Mouse (Mus musculus) retina, postnatal 1 day (tissue): ENCODE measurements at regions not wholly inside any gene's neighbourhood (a gene's known extent, or its start where the extent isn't known, plus 50 kb on each side); places are given as distances from the start of the nearest gene placed in this dataset.

Experiments used
- DNase-seq: peaks from one replicate; pipeline ENCODE4 v3.0.0-alpha.2; 2012

DNA sequence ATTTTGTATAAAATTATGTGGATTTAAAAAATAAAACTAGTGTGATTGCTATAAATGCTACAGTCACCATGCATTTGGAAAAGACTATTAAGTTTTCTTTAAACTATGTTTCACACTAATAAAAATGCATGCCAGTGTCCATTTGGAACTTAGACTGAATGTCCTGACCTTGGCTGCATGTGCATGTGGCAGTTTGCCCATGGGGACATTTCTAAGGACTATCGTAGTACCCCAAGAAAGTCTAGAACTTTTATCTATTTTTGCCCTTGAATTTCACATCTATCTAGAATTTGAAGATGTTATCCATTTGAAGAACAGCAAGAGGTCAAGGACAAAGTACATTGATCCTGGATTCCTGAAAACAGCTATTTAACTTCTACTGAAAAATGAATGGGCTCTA, 745.9 kb downstream of the Tmem182 start:
- DNase-seq = no peak

DNA sequence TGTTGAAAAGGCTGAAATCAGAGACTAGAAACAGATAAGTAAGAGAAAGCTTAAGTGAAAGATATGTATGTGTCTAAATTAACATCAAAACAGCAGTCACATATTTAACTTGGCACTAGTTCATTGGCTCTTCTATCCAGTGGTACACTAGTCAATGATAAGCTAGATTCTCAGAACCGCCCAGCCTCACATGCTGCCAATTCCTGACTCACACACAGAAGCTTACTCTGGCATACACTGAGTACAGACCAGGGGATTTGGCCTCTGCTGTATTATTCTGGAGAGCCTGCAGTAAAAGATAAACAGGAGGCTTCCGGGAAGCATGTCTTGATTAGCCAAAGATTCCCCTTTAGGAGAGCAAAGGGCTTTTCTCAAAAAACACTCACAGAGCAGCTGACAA, 750.2 kb downstream of the Tmem182 start:
- no peak for DNase-seq

DNA sequence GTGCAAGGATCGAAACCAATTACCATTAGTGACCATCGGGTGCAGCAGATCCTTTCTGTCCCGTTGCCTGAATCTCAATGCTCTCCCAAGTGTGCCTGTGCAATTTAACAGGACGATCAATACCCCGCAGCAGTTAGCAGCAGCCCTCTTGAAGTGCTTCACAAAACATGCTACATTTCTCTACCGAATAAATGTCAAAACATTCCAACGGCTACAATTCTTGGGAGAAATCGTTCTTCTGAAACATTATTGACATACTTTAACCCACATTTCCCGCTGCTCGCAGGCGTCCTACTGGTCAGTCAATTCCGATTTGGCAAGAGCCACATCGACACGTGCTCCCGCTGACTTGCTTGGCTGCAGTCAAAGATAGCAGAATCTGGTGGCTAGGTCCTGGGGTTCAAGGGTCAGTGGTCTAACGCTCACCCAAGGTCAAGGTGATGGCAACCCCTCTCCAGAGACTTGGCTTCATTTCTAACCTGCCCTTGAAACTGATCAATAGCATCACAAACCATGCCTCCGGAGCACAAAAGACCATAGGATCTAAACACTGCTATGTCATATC, 753.8 kb downstream of the Tmem182 start:
- DNase-seq = peak; percentile 50

DNA sequence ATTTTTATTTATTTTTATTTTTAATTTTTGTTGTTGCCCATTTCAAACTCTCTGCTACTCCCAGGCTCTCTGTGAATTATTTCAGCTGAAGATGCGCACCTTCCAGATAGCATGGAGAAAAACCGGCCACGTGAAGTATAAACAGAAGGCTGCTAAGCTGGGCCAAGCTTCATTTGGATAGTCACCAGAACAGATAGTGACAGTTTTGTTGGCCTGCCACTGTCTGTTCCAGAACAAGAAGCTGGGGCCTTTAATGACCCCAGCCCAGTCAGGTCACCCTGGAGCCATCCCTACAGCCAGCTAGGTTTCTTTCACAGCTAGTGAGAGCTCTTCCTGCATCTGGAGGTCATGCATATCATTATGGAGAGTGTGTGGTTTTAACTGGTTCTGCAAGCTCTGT, 754.6 kb downstream of the Tmem182 start:
- DNase-seq = peak; percentile 12

DNA sequence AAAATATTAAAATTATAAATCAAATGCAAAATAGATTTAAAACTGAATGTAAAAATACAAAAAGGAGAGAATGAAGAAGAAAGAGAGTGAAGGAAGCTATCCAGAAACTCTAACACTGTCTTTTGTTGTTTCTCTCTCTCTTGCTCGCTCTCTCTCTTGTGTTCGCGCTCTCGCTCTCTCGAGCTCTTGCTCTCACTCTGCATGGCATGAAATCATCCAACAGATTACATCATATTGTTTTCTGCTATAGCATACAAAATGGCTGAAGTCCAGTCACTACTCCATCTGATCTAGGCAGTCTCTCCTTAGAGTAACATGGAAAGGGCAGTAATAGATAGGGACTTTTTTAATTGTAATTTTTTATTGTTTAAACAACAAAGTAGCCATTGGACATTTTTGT, 798.1 kb downstream of the Tmem182 start:
- no peak for DNase-seq

DNA sequence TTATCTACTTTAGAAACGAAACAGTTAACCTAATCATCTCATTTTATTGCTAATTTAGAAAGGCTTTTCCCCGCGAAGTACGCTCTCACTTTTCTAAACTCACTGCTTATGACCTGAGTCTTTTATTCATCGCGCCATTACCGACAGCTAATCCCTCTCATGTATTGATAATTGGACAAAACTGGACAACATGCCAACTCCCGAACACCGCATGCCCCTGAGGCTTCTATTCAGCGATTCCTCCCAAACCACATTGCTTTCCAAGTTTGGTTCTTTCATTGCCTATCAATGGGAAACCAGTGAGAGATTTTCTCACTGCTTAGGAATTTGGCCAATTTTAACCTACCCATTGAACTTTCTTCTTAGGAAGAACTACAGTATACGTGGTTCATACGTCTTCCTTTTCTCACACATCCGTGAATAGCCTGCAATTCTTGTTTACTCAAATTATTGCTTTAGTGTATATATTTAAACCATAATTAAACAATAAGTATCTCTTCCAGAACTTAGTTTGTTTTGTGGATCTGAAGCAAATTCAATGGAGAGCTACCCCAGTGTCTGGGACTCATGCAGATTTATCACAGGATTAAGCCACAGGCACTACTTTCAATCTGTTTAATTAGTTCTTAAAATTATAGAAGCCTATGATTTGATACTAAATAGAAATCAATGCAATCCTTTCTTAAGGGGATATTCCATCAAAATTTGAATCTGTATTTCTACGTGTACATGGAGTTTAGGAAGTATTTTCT, 799.8 kb downstream of the Tmem182 start:
- DNase-seq = no peak

DNA sequence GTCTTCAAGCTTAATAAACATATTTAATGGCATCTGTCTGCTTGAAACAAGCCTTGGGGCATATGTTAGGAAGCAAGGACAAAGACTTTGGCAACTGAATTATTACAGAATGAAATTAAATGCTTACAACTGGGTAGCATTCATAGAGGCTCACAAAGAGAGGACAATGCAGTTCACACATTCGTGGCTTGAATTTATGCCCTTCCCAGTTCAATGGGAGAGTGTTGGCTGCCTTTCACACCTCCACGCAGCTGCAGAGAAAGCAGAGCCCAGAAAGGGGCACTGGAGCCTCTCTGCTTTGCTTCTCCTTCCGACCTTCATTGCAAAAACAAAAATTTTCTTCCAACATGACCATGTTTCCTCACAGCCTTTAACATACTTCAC, 800.3 kb downstream of the Tmem182 start:
- no peak for DNase-seq

DNA sequence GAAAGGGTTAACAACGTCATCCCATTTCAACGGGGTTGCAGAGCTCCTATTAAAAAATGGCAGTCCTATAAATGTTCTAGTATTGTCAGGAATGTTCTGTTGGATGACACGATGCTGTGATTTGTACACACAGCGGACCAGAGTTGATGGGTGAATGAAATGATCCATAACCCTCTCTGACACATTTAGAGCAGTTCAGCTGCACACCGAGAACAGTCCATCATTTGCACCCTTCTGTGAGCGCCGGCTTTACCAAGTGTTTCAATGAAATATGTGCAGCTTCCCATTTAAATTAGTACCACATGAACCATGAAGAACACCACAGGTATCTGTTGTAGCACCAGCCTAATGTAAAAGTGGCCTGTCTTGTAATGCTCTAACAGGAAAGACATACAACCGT, 805.4 kb downstream of the Tmem182 start:
- no peak for DNase-seq

DNA sequence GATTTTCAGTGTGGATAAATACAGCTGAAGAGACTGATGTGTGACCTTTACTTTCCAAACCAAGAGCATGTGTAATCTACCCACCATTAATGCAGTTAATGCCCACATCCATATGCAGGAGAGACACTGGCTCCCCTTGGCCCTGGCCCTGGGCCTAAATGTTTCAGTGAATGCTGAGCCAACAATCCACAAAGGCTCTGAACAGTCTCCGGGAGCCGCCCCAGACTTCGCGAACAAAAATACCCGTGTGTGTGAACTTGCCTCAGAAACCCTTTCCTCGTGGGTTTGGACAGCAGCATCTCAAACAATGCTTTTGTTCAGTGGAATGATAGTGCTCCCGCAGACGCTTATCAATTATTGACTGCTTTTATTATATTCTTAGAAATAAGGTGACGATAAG, 846.4 kb downstream of the Tmem182 start:
- peak; percentile 33 for DNase-seq

DNA sequence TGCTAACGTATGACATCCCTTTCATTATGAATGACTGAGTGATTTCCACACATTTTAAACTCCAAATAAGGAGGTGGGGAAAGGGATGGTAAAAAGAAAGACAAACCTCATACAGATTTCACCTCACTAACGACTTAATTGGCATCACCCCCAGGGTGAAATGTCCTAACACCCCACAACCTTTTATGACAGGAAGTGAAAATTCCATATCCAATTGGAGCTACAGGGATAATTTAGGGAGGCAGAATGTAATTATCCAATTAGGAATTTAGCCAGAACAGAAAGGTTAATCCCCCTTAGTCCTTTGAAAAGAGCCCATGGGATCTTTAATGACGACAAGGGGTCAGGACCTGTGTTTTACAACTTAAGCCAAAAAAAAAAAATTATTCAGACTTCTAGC, 846.8 kb downstream of the Tmem182 start:
- no peak for DNase-seq

DNA sequence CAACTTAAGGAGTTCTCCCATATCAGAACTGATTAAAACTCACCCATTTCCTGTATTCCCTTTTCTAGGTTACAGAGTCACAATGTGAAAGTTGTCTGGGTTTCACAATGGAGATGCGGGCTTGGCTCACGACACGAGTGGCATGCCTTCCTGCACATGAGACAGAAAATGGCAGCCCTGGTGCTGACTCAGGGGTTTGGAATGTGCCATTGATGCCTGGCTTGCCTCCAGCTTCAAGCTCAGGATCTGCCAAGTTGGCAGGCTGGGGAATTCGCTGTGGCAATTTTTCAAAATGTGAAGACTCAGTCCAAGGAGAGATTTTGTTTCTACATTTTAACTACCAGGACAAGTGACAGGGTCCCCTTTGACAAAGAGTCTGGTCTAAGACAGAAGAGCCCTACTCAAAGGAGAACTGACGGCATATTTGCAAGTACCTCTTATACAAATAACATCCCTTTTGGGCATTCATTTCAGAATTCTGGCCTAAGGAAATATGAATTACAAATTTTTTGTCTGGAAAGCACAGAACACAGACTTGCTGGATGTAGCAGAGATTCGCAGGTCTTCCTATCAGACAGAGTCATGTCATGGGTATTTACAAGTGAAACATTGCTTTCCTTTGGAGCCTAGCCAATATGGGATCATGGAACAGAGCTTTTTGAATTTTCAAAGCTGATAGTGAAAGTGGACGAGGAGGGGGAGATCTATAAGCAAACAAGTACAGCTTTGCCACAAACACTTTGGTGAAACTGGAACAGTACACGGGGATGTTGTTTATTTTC, 847.4 kb downstream of the Tmem182 start:
- DNase-seq = peak; percentile 79

DNA sequence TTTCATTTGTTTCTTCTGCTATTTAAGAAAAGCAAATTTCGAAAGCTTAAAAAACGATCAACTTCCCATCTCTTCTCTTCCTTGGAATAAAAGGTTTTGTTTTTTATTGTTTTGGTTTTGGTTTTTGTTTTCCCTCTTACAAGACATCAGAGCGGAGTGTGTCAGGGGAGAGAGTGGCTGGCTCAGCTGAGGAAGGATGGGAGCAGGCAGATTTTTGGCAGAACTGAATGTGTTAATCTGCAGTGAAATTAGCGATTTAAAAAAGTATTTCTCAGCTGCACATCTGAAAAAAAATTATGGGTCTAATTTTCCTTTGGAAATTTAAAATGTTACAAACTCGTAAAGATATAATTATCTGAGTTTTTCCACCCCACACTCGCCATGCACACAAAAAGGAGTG, 868.7 kb downstream of the Tmem182 start:
- DNase-seq = no peak

DNA sequence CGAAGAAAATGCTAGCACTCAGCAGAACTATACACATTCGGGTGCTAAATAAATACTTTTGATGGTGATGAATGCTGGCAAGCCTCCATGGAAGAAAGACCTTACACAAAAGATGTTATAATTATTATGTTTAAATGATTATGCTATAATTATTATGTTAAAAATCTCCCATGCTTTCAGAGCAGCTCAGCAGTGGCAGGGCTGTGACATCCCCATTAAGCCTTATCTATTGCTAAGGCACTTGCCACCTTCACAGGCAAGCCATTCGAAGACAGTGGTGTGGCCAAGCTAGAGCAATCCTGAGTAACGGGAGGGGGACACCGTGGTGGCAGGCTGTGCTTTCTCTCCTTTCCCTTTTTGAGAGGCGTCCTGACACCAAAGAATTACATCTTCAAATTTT, 869.9 kb downstream of the Tmem182 start:
- DNase-seq = peak; percentile 34

DNA sequence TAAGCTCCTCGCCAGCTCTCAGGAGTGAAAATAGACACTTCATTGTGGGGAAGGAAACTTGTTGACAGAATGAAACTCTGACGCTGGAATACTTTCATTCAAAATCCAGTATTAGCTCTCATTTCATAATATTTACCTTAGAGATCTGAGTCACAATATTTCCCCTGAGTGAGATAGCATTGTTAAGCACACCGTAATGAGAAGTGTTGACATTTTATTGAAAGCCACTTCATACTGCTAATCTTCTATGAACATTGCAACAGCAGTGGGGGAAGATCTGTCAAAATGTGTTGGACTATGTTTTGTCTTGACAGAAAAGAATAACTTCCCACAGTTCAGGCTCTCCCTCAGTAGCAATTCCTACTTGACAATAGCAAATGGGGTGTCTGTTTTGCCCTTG, 900.3 kb downstream of the Tmem182 start:
- DNase-seq = no peak

DNA sequence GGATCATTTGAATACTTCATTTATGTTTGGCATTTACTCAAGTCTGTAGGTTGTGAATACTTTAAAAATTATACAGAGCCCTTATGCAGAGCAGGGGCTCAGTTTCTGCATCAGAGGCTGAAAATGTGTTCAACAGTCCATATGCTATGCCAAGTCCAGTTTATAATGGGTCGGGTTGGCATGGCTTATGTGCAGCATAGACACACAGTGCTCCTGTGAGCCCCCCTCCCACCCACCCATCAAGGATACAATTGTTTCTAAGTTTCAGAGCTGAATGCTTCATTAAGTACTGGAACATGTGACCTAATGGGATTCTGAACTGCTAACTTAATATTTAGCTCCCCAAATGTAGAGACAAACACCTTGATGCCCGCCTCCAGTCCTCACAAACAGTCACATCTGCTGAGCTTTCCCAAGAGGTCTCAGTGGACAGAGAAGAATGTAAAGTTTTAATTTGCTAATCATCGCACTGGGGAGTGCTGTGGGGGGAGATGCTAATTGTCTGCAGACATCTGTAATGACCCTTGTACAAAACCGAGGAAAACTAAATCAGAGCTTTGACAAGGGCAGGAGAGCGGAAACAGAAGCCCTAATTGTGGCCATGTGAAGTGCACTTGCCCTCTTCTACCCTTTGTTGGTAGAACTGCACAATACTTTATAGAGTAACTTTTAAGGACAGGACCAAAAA, 937.4 kb downstream of the Tmem182 start:
- DNase-seq = peak; percentile 88

DNA sequence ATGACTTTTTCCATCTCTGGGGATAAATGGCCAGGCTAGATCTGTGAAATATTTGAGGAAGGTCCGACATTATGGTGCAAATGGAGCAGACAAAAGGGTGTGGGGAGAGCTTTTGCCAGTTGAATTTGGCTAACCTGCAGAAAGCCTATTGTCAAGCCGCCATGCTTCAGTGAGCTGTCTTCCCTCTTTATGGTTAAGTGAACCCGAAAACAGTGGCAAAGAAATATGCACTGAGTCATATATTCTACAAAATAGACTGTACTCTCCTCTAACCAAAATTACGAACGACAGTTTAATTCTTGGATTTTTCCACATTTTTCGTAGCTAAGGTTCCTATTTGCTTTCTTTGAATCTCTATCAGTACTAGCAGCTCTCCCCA, 937.9 kb downstream of the Tmem182 start:
- peak; percentile 81 for DNase-seq

DNA sequence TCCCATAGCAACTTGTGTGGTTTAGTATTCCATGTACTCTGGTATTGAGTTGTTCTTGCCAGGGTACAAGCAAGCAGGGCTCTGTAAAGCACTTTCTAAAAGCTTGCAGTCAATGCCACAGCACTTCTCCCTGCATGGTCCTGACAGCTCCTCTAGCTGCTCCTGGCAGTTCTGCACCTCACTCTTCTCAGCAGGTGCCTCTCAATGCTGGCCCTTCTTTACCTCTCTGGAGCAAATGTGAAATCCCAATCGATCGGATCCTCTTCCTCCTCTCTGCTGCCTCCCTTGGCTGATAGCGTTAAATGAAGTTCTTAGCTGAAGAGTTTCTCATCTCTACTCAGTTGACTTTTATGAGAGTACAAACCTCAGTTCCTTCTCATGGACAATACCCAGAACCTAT, 939.1 kb downstream of the Tmem182 start:
- DNase-seq = peak; percentile 33

DNA sequence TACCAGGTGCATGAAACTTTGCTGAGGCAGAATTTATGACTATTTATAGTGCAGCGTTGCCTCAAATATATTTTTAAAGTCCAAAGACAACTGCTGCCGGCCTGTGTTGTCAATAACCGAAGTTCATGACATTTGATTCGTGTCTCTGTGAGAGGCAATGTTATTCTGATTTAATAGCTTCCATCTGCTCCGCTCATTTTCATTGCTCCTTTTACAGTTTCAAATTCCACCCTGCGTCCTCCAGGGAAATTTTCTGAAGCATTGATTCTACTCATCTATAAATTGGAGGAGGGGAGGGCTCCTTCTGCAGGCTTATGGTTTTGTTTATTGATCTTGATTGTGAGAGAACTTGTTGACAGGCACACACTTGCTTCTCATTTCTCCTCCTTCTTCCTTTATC, 936.2 kb upstream of the Pou3f3 start:
- no peak for DNase-seq
